Mouse (Mus musculus): Measurements from ENCODE around the gene Zfand3.

DNA sequence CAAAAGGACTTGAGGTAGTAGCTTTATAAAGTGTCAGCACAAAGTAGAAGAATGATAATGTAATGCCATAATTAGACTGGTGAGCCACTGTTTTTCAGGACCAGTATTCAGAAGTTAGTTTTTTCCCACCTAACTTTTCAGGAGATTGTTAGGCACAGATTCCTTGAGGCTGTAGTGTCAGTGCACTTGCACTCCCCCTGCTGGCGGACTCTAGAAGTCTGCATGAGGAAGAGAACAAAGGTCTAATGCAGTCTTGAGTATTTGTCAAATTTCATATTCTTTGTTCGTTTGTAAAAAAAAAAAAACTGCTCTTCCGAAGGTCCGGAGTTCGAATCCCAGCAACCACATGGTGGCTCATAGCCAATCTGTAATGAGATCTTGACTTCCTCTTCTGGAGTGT is 20.1 kb downstream of the Zfand3 start:
- TF ChIP-seq CTCF (IDR thresholded peaks at IDR 0.05; ENCODE audit: low read depth, low read length) (peak; percentile 63), EP300 (IDR thresholded peaks at IDR 0.05; ENCODE audit: insufficient read depth, low read depth, low read length) (no peak), POLR2A (IDR thresholded peaks at IDR 0.05; ENCODE audit: insufficient read depth, low read length) (no peak)

All from ES-Bruce4 (cell line).